Mouse (Mus musculus): ENCODE results near the gene Nkain4.

The Nkain4 gene

GRCm38 (mm10) chr2:180892841-180893521, 61.5 kb downstream of the Nkain4 start:
- no peak for DNase-seq

- no peak for DNase-seq
Measured at GRCm38 (mm10) chr2:180891835-180892323, 62.6 kb downstream of the Nkain4 start.

GRCm38 (mm10) chr2:180891075-180891834, 63.2 kb downstream of the Nkain4 start:
- no peak for DNase-seq

GRCm38 (mm10) chr2:180890422-180891074, 64.0 kb downstream of the Nkain4 start:
- no peak for DNase-seq

- DNase-seq: no peak
Measured at GRCm38 (mm10) chr2:180889921-180890280, 64.6 kb downstream of the Nkain4 start.

- no peak for DNase-seq
Measured at GRCm38 (mm10) chr2:180889271-180889920, 65.1 kb downstream of the Nkain4 start.

GRCm38 (mm10) chr2:180885270-180885669, 69.2 kb downstream of the Nkain4 start:
- no peak for DNase-seq

Data from kidney, adult 9 months (tissue).